Mouse (Mus musculus) cortical plate, adult 2 months (tissue): Measurements from ENCODE around the gene Sgf29.

Experiments
- CTCF ChIP-seq: fragments of 200-500 bp; IDR thresholded peaks from 2 replicates; pipeline ENCODE4 v1.5.1; 2011; ENCODE audit warnings: mild to moderate bottlenecking, control low read depth, low read length; ENCODE audit not compliant: insufficient read depth; ENCODE audit errors: extremely low read depth
- POLR2A ChIP-seq: fragments of 200-500 bp; IDR thresholded peaks from 2 replicates; pipeline ENCODE4 v1.6.1; 2011; ENCODE audit warnings: mild to moderate bottlenecking, low read length, control low read depth; ENCODE audit not compliant: insufficient read depth; ENCODE audit errors: extremely low read depth

- TF ChIP-seq POLR2A (no peak), CTCF (no peak)
These were observed 1.7 kb downstream of the Sgf29 start for GRCm38 (mm10) chr7:126650852-126651251.
